Mouse (Mus musculus): ENCODE data around the gene Cpa5. TPM values are rescaled to one million over a fixed set of nuclear protein-coding genes. Genes with fewer than 3 reads are reported as not detected.

Cpa5 gene
- total RNA-seq, 1 experiment from 2014 or later, result not detected

DNA sequence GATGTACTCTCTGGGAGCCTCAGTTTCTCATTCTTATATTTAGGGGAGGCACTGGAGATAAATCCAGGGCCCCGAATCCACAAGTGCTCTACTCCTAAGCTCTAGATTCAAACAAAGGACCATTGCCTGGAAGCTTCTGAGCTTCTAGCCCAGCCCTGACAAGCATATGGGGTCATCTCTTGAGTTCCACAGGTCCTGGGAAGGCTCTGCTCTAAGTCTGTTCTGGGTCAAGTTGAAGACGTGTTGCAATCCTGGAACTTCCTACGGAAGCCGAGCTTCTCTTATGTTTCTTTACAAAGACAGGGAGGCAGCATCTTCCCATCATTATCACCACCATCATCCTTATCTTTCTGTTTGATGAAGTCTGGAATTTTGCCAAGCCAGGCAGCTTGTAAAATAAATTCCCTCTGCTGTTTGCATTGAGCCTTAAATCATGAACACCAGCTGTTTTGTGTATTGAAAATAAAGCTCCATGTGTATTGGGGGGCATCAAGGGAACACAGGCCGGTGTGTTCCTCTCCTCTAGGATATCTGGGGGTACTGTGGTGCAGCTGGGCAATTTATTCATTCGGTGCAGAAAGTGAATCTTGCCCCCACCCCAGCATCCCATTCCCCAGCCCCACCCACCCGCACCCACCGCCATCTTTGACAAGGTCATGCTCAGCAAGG is 14.4 kb upstream of the Cpa5 start:
- no peak for ATAC-seq (replicated peaks; ENCODE audit: insufficient number of reproducible peaks, low FRiP score, low TSS enrichment, poor library complexity, severe bottlenecking)

DNA sequence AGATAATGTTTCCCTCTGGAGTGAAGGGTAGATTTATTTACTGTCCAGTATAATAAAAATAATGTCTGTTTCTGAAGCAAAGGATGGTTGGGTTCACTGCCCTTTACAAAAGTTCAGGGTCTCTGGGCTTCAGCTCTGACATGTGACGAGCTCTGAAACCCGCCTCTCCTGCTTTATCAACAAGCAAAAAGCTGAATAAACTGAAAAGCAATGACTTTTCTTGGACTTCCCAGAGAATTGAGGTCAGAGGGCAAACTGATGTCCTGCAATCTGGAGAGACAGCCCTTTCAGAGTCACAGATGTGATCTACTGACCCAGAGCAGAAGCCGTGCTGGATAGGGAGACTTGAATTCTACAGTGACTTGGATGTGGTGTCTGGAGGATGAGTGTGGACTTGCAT is 10.8 kb upstream of the Cpa5 start:
- no peak for ATAC-seq (replicated peaks; ENCODE audit: insufficient number of reproducible peaks, low FRiP score, low TSS enrichment, poor library complexity, severe bottlenecking)

- no peak for ATAC-seq (replicated peaks; ENCODE audit: insufficient number of reproducible peaks, low FRiP score, low TSS enrichment, poor library complexity, severe bottlenecking)
These were observed 9.8 kb upstream of the Cpa5 start for GRCm38 (mm10) chr6:30600995-30601394.

- ATAC-seq (replicated peaks; ENCODE audit: insufficient number of reproducible peaks, low FRiP score, low TSS enrichment, poor library complexity, severe bottlenecking), result no peak
These were observed 6.4 kb upstream of the Cpa5 start for GRCm38 (mm10) chr6:30604342-30604867.

DNA sequence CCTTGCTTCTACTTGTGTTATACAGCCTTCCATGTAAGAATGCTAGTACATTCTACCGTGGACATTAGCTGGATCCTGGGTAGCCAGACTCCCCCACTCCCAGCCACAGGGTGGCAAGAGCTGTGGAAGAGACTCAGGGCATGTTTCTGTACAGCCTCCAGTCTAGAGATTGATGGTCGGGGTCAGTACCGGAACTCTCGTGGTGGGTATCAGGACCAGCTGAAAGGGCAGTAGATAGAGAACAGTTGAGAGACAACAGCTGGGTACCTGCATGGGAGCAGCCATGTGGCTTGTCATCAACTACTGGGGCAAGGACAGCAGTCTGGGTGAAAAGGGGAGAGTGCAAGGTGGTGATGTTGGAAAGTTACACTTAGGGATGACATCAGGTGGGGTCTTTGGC is 5.7 kb upstream of the Cpa5 start:
- ATAC-seq (replicated peaks; ENCODE audit: insufficient number of reproducible peaks, low FRiP score, low TSS enrichment, poor library complexity, severe bottlenecking), result no peak

DNA sequence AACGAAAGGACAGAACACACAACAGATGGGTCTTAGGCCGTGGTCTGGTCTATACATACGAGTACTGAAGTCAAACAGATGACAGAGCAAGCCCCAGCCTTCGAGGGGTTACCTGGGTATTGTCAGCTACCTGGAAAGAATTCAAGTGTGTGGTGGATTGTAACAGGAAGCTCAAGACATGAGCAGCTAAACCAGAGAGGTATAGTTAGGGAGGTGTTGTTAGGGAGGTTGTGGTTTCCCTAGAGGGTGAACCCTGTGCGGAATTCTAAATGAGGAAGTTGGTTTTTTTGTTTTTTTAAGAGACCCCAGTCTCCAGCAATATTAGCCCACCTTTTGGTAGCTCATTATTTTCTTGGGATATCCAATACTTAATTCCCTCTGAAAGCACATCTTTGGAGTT is 5.1 kb upstream of the Cpa5 start:
- no peak for ATAC-seq (replicated peaks; ENCODE audit: insufficient number of reproducible peaks, low FRiP score, low TSS enrichment, poor library complexity, severe bottlenecking)

DNA sequence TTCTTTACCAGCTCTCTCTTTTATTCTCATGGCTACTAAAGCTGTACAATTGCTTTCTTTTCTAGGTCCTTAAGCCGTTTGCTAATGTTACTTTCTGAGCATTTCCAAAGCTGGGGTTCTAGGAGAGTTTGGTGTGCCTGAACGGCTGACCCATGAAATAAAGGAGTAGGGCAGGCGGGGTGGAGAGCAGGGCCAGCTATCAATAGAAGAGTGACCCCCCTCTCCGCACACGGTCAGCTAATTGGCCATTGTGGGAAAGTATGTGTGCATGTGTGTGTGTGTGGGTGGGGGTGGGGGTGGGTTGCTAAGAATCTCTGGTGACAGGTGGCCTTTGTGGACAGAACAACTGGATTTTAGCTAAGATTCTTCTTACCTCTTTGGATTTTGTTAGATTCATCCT is 402 bp downstream of the Cpa5 start:
- ATAC-seq (replicated peaks; ENCODE audit: insufficient number of reproducible peaks, low FRiP score, low TSS enrichment, poor library complexity, severe bottlenecking), result no peak

GRCm38 (mm10) chr6:30614251-30614650 is 3.4 kb downstream of the Cpa5 start:
- ATAC-seq (replicated peaks; ENCODE audit: insufficient number of reproducible peaks, low FRiP score, low TSS enrichment, poor library complexity, severe bottlenecking), result no peak

GRCm38 (mm10) chr6:30615741-30616140 is 4.9 kb downstream of the Cpa5 start:
- ATAC-seq (replicated peaks; ENCODE audit: insufficient number of reproducible peaks, low FRiP score, low TSS enrichment, poor library complexity, severe bottlenecking), result no peak

GRCm38 (mm10) chr6:30616491-30616941 is 5.7 kb downstream of the Cpa5 start:
- peak; percentile 60 for ATAC-seq (replicated peaks; ENCODE audit: insufficient number of reproducible peaks, low FRiP score, low TSS enrichment, poor library complexity, severe bottlenecking)

DNA sequence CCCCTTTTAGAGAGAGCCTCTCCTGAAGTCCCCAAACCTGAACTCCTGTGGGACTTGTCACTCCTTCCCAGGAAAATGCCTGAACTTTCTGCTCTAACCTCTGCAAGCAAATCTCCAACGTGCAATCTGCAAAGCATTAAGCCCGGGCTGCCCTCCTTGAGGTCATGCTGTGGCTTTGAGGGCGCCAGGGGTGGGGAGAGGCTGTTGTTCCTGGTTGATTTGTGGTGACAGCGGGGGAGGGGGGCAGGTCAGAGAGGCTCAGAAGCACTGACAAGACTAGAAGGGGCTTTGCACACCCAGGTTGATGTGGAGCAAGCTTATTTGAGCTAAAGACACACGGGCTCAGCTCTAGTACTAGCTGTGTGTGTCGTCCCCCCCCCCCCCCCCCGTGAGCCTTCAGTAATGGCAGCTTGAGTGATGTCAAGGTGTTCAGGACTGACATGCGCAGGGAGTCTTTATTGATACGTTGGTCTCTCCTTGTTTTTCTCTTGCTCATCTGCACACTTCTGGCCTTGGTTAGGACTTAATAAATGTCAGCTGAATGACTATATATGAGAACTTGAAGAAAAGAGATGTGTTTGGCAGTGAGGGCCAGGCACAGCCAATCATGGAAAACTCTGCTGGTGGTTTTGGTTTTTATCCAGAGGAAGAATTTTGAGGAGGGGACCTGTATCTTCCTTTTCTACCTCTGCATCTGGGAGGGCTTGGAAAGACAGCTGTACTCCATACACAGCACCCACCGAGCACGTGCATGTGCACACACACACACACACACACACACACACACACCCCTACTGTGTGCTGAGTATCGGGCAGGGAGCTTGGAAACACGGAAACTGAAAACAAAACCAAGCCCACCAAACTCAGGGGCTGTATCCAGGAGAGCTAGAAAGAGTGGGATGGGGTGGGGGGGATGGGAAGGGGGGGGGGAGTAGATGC is 6.5 kb downstream of the Cpa5 start:
- ATAC-seq (replicated peaks; ENCODE audit: insufficient number of reproducible peaks, low FRiP score, low TSS enrichment, poor library complexity, severe bottlenecking), result no peak

- no peak for ATAC-seq (replicated peaks; ENCODE audit: insufficient number of reproducible peaks, low FRiP score, low TSS enrichment, poor library complexity, severe bottlenecking)
These were observed 7.3 kb downstream of the Cpa5 start for GRCm38 (mm10) chr6:30617959-30618590.

DNA sequence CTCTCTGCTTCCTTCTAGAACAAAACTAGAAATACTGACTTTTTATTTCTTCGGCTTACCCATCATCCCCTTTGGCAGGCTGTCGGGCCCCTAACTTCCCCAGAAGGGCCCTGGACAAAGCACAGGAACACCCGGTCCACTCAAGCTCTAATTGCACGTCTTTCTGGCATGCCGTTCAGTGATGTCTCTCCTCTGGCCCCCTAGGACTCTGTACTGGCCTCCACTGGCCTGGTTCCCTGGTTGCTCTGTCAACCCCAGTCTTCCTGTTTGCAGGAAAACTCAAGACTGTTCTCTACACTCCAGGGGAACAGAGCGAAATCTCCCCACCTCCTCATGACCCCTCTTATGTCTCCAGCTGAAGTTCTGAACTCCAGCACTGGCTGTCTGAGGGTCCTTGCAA is 7.9 kb downstream of the Cpa5 start:
- no peak for ATAC-seq (replicated peaks; ENCODE audit: insufficient number of reproducible peaks, low FRiP score, low TSS enrichment, poor library complexity, severe bottlenecking)

DNA sequence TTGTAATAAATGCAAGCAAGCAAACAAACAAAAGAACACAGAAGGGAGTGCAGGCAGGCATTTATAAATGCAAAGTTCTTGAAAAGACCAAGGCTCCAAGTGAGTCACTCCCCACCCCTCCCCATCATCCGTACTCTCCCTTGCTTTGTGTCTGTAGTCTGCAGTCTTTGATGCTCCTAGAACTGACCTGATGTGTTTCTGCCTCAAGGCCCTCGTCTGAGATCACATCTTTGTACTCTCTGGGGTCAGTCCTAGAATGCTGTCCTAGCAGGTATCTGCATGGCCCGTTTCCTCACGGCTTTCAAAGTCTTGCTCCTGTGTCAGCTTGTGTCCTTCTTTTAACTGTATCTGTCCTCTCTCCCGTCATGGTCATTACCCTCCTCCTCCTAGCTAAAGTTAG is 8.8 kb downstream of the Cpa5 start:
- ATAC-seq (replicated peaks; ENCODE audit: insufficient number of reproducible peaks, low FRiP score, low TSS enrichment, poor library complexity, severe bottlenecking), result no peak

GRCm38 (mm10) chr6:30620591-30620990 is 9.8 kb downstream of the Cpa5 start:
- ATAC-seq (replicated peaks; ENCODE audit: insufficient number of reproducible peaks, low FRiP score, low TSS enrichment, poor library complexity, severe bottlenecking), result no peak

- ATAC-seq (replicated peaks; ENCODE audit: insufficient number of reproducible peaks, low FRiP score, low TSS enrichment, poor library complexity, severe bottlenecking), result no peak
These were observed 10.2 kb downstream of the Cpa5 start for GRCm38 (mm10) chr6:30620994-30621393.

GRCm38 (mm10) chr6:30621986-30622389 is 11.2 kb downstream of the Cpa5 start:
- ATAC-seq (replicated peaks; ENCODE audit: insufficient number of reproducible peaks, low FRiP score, low TSS enrichment, poor library complexity, severe bottlenecking), result no peak

- ATAC-seq (replicated peaks; ENCODE audit: insufficient number of reproducible peaks, low FRiP score, low TSS enrichment, poor library complexity, severe bottlenecking), result no peak
These were observed 14.0 kb downstream of the Cpa5 start for GRCm38 (mm10) chr6:30624763-30625162.

DNA sequence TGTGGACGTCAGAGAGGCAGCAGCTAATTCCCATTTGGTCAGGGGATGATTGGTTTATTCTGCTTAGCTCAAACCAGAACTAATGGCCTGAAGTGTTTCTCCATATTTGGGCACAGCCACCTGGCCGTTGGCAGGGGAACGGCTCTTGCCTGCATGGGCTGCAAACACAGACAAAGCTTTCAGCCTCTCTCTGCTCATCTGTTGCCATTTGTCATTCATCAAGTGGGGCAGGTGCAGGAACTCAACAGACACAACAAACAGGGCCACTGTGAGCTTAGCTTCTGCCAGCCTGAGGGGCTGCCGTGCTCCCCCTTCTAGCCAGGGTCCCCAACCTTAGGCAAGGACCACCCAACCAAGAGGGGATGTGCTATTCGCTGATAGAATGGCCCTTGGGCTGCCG is 17.3 kb downstream of the Cpa5 start:
- no peak for ATAC-seq (replicated peaks; ENCODE audit: insufficient number of reproducible peaks, low FRiP score, low TSS enrichment, poor library complexity, severe bottlenecking)
